Mouse (Mus musculus): ENCODE results near the gene Dst. TPM values are rescaled to one million over a fixed set of nuclear protein-coding genes. Genes with fewer than 3 reads are reported as not detected.
A peak's percentile ranks its signal among the peaks of the same experiment; 100 is the strongest.

The Dst gene
- polyA plus RNA-seq, 1 experiment from 2014 or later = 44.5 TPM

- Histone ChIP-seq H3K4me3 (no peak overlapping the region), H3K4me2 (replicated peaks) (0 out of 2 replicates have a peak overlapping the region, but pooled peaks have one; percentile 9), H3K27ac (no peak overlapping the region), H3K9ac (no peak overlapping the region), H3K27me3 (no peaks in the 10 kb centered on the region), H3K4me1 (peaks cover 31% of the 10 kb centered on the region), H3K9me3 (replicated peaks) (no peaks in the 10 kb centered on the region), H3K36me3 (no peaks in the 10 kb centered on the region)
- no peak for ATAC-seq (ENCODE audit: low FRiP score)
- WGBS = 76% methylated on average over 5 of the region's 5 CpGs
These were observed 105.5 kb downstream of the Dst start for GRCm38 (mm10) chr1:34013490-34013889.

- Histone ChIP-seq H3K9ac (no peak overlapping the region), H3K27me3 (no peaks in the 10 kb centered on the region), H3K36me3 (no peaks in the 10 kb centered on the region), H3K9me3 (replicated peaks) (no peaks in the 10 kb centered on the region), H3K4me2 (replicated peaks) (no peak overlapping the region), H3K27ac (no peak overlapping the region), H3K4me3 (no peak overlapping the region), H3K4me1 (peaks cover 24% of the 10 kb centered on the region)
- WGBS = 62% methylated on average over 15 of the region's 15 CpGs
- ATAC-seq (ENCODE audit: low FRiP score) = no peak
These were observed 108.8 kb downstream of the Dst start for GRCm38 (mm10) chr1:34016780-34017179.

- Histone ChIP-seq H3K27ac (0 out of 2 replicates have a peak overlapping the region, but pooled peaks have one; percentile 8), H3K9ac (no peak overlapping the region), H3K27me3 (no peaks in the 10 kb centered on the region), H3K4me1 (peaks cover 21% of the 10 kb centered on the region), H3K9me3 (replicated peaks) (no peaks in the 10 kb centered on the region), H3K36me3 (no peaks in the 10 kb centered on the region), H3K4me3 (no peak overlapping the region), H3K4me2 (replicated peaks) (no peak overlapping the region)
- ATAC-seq (ENCODE audit: low FRiP score) = no peak
- 83% methylated on average over 4 of the region's 4 CpGs for WGBS
These were observed 109.3 kb downstream of the Dst start for GRCm38 (mm10) chr1:34017323-34017722.

DNA sequence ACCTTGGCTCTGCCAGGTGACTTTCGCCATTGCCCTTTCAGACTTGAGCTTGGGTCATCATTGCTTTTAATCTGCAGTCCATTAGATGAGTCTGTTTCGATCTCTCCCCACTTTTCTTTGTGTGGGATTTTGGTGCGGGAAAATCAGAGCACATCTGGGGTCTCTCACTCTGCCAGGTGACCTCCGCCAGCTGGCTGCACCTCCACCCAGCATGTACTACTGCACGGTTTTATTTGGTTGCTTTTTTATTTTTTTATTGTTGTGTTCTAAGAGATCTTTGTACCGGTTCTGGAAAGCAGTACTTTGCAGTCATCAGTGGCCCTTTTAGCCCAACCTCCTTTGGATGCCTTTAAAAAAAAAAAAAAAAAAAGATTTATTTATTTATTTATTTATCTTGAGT, 112.6 kb downstream of the Dst start:
- WGBS = 81% methylated on average over 6 of the region's 6 CpGs

GRCm38 (mm10) chr1:34021574-34021973, 113.5 kb downstream of the Dst start:
- Histone ChIP-seq H3K27ac (no peak overlapping the region), H3K4me1 (peaks cover 23% of the 10 kb centered on the region), H3K4me2 (replicated peaks) (no peak overlapping the region), H3K9ac (no peak overlapping the region), H3K36me3 (no peaks in the 10 kb centered on the region), H3K27me3 (no peaks in the 10 kb centered on the region), H3K9me3 (replicated peaks) (no peaks in the 10 kb centered on the region), H3K4me3 (no peak overlapping the region)
- ATAC-seq (ENCODE audit: low FRiP score) = no peak
- 89% methylated on average over 2 of the region's 2 CpGs for WGBS

More for the DNA sequence above, 112.6 kb downstream of the Dst start:
- no peak overlapping the region for H3K9ac ChIP-seq
- no peaks in the 10 kb centered on the region for H3K36me3 ChIP-seq
- H3K4me2 ChIP-seq (replicated peaks) = no peak overlapping the region
- no peaks in the 10 kb centered on the region for H3K27me3 ChIP-seq
- ATAC-seq (ENCODE audit: low FRiP score) = no peak
- no peaks in the 10 kb centered on the region for H3K9me3 ChIP-seq (replicated peaks)
- H3K4me1 ChIP-seq = peaks cover 23% of the 10 kb centered on the region
- H3K4me3 ChIP-seq = no peak overlapping the region
- H3K27ac ChIP-seq = no peak overlapping the region; the same call in 1 of the 2 replicates

- H3K4me3 ChIP-seq = no peak overlapping the region
- H3K36me3 ChIP-seq = no peaks in the 10 kb centered on the region
- H3K27ac ChIP-seq = no peak overlapping the region
- 69% methylated on average over 9 of the region's 9 CpGs for WGBS
- H3K9ac ChIP-seq = no peak overlapping the region
- no peaks in the 10 kb centered on the region for H3K27me3 ChIP-seq
- no peaks in the 10 kb centered on the region for H3K9me3 ChIP-seq (replicated peaks)
- H3K4me2 ChIP-seq (replicated peaks) = no peak overlapping the region
- ATAC-seq (ENCODE audit: low FRiP score) = no peak
- H3K4me1 ChIP-seq = peaks cover 13% of the 10 kb centered on the region
These were observed 115.1 kb downstream of the Dst start for GRCm38 (mm10) chr1:34023154-34023553.

DNA sequence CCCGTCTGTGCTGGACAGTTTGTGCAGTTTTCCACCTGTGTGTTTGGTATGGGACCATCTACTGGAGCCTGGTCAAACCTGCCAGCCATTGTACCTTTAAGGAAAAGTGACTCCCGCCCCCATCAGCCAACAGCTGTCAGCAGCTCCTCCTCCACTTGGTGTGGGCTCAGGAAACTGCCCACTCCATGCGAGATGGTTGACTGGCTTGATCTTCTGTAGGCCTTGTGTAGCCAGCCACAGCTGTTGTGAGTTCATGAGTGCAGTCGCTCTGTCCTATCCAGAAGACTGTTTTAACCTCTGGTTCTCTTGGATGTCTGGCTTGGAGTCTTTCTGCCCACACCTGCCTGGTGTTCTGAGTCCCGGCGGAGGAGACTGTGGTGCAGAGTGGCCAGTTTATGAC, 117.9 kb downstream of the Dst start:
- Histone ChIP-seq H3K4me3 (no peak overlapping the region), H3K27ac (no peak overlapping the region), H3K9me3 (replicated peaks) (no peaks in the 10 kb centered on the region), H3K4me1 (peaks cover 11% of the 10 kb centered on the region), H3K27me3 (no peaks in the 10 kb centered on the region), H3K36me3 (no peaks in the 10 kb centered on the region), H3K9ac (no peak overlapping the region), H3K4me2 (replicated peaks) (no peak overlapping the region)
- no peak for ATAC-seq (ENCODE audit: low FRiP score)
- WGBS = 86% methylated on average over 6 of the region's 6 CpGs

- no peak for ATAC-seq (ENCODE audit: low FRiP score)
These were observed 120.7 kb downstream of the Dst start for GRCm38 (mm10) chr1:34028722-34029121.

GRCm38 (mm10) chr1:34030330-34031021, 122.5 kb downstream of the Dst start:
- Histone ChIP-seq H3K27me3 (no peaks in the 10 kb centered on the region), H3K9me3 (replicated peaks) (no peaks in the 10 kb centered on the region), H3K4me1 (peaks cover 6% of the 10 kb centered on the region; the same call in 1 of the 2 replicates), H3K4me3 (no peak overlapping the region), H3K27ac (no peak overlapping the region), H3K4me2 (replicated peaks) (no peak overlapping the region), H3K36me3 (no peaks in the 10 kb centered on the region), H3K9ac (no peak overlapping the region)
- WGBS = 77% methylated on average over 17 of the region's 17 CpGs
- no peak for ATAC-seq (ENCODE audit: low FRiP score)

More at GRCm38 (mm10) chr1:34028722-34029121, 120.7 kb downstream of the Dst start:
- no peaks in the 10 kb centered on the region for H3K36me3 ChIP-seq
- H3K4me2 ChIP-seq (replicated peaks) = no peak overlapping the region
- H3K4me3 ChIP-seq = no peak overlapping the region
- no peak overlapping the region for H3K27ac ChIP-seq
- no peaks in the 10 kb centered on the region for H3K27me3 ChIP-seq
- H3K9ac ChIP-seq = no peak overlapping the region
- peaks cover 2% of the 10 kb centered on the region; the same call in 1 of the 2 replicates for H3K4me1 ChIP-seq
- H3K9me3 ChIP-seq (replicated peaks) = no peaks in the 10 kb centered on the region
- 71% methylated on average over 5 of the region's 5 CpGs for WGBS

- no peaks in the 10 kb centered on the region for H3K36me3 ChIP-seq
- ATAC-seq (ENCODE audit: low FRiP score) = no peak
- H3K27me3 ChIP-seq = no peaks in the 10 kb centered on the region
- WGBS = 49% methylated on average over 5 of the region's 5 CpGs
- no peaks in the 10 kb centered on the region for H3K9me3 ChIP-seq (replicated peaks)
- no peak overlapping the region for H3K4me2 ChIP-seq (replicated peaks)
- no peak overlapping the region for H3K27ac ChIP-seq
- H3K4me1 ChIP-seq = peaks cover 9% of the 10 kb centered on the region; the same call in 1 of the 2 replicates
- no peak overlapping the region for H3K9ac ChIP-seq
- H3K4me3 ChIP-seq = no peak overlapping the region
These were observed 125.0 kb downstream of the Dst start for GRCm38 (mm10) chr1:34033052-34033451.

DNA sequence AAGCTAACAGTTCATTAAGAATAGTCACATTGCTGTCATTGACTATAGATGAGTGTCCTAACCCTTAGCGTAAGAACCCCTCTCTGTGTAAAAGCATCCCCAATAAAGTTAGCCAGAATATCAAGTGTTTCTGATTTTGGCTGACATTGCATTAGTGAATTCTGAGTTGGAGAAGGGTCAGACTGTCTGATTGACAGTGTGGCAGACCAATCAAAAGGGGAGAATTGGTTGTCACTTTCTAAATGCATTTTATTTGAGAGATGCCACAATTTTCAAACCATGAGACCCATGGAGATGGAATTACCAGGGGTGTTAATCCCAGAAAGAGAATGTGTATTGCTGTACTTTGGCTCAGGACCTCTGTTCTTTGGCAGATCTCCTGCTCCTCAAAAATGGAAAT, 125.5 kb downstream of the Dst start:
- 80% methylated on average over 1 of the region's 1 CpGs for WGBS
- Histone ChIP-seq H3K27ac (no peak overlapping the region), H3K4me2 (replicated peaks) (no peak overlapping the region), H3K36me3 (no peaks in the 10 kb centered on the region), H3K9ac (no peak overlapping the region), H3K9me3 (replicated peaks) (no peaks in the 10 kb centered on the region), H3K4me3 (no peak overlapping the region), H3K27me3 (no peaks in the 10 kb centered on the region), H3K4me1 (peaks cover 9% of the 10 kb centered on the region; the same call in 1 of the 2 replicates)
- ATAC-seq (ENCODE audit: low FRiP score) = no peak

GRCm38 (mm10) chr1:34033958-34034357, 125.9 kb downstream of the Dst start:
- no peaks in the 10 kb centered on the region for H3K36me3 ChIP-seq
- no peaks in the 10 kb centered on the region for H3K9me3 ChIP-seq (replicated peaks)
- H3K4me3 ChIP-seq = no peak overlapping the region
- H3K9ac ChIP-seq = no peak overlapping the region
- no peaks in the 10 kb centered on the region for H3K27me3 ChIP-seq
- H3K27ac ChIP-seq = no peak overlapping the region
- ATAC-seq (ENCODE audit: low FRiP score) = no peak
- WGBS = 97% methylated on average over 3 of the region's 3 CpGs
- no peak overlapping the region for H3K4me2 ChIP-seq (replicated peaks)
- H3K4me1 ChIP-seq = peaks cover 6% of the 10 kb centered on the region; the same call in 1 of the 2 replicates

- Histone ChIP-seq H3K9me3 (replicated peaks) (no peaks in the 10 kb centered on the region), H3K9ac (no peak overlapping the region), H3K4me3 (no peak overlapping the region), H3K4me1 (peaks cover 11% of the 10 kb centered on the region), H3K27ac (no peak overlapping the region), H3K36me3 (no peaks in the 10 kb centered on the region), H3K27me3 (no peaks in the 10 kb centered on the region), H3K4me2 (replicated peaks) (no peak overlapping the region)
- ATAC-seq (ENCODE audit: low FRiP score) = no peak
- 92% methylated on average over 12 of the region's 12 CpGs for WGBS
These were observed 128.1 kb downstream of the Dst start for GRCm38 (mm10) chr1:34036111-34036510.

Data from hindbrain, embryonic 12.5 days (tissue).